8 mouse cellular contexts compared by ENCODE assay signal in genomic region chr13:23464224-23464637, GRCm38 (mm10). TPM values are rescaled to one million over a fixed set of nuclear protein-coding genes. Genes with fewer than 3 reads are reported as not detected.
A peak's percentile ranks its signal among the peaks of the same experiment; 100 is the strongest.
DNase-seq lines count a peak whose midpoint lies in the region; ATAC-seq and TF ChIP-seq lines count a peak whose summit lies in the region.

No protein-coding gene starts in this region.

- TF ChIP-seq POLR2A in bone marrow, adult 2 months (IDR thresholded peaks at IDR 0.05; ENCODE audit: borderline replicate concordance, control insufficient read depth, low read depth, low read length), result peak; percentile 38; the same call in 1 of the 2 replicates
- TF ChIP-seq POLR2A in embryonic fibroblast, embryonic 13.5 days (IDR thresholded peaks at IDR 0.05; ENCODE audit: low read depth, low read length), result no peak
- TF ChIP-seq POLR2A in liver, adult 2 months (IDR thresholded peaks at IDR 0.05; ENCODE audit: extremely low read depth, insufficient read depth, low read length), result no peak

- no peak overlapping the region for H3K27ac ChIP-seq in bone marrow, adult 2 months (ENCODE audit: control insufficient read depth, insufficient read depth, low read depth, low read length, poor library complexity)
- H3K27ac ChIP-seq in embryonic fibroblast, embryonic 13.5 days (ENCODE audit: insufficient read depth, low read length), result no peak overlapping the region
- no peak overlapping the region for H3K27ac ChIP-seq in hindbrain, embryonic 11.5 days (ENCODE audit: low read depth, low read length)
- H3K27ac ChIP-seq in liver, adult 2 months (replicated peaks; ENCODE audit: insufficient read depth, low read depth, low read length), result no peak overlapping the region
- H3K27ac ChIP-seq in midbrain, postnatal 0 days (ENCODE audit: low read depth, low read length), result no peak overlapping the region

- no peak for TF ChIP-seq CTCF in bone marrow, adult 2 months (IDR thresholded peaks at IDR 0.05; ENCODE audit: control insufficient read depth, insufficient read depth, low read length)
- TF ChIP-seq CTCF in embryonic fibroblast, embryonic 13.5 days (IDR thresholded peaks at IDR 0.05; ENCODE audit: borderline replicate concordance, insufficient read depth, low read length), result no peak
- no peak for TF ChIP-seq CTCF in liver, adult 2 months (IDR thresholded peaks at IDR 0.05; ENCODE audit: low read depth, low read length)
- TF ChIP-seq CTCF in midbrain, postnatal 0 days (IDR thresholded peaks at IDR 0.05), result no peak

- intact Hi-C loops in left cerebral cortex, postnatal 14 days (cut with DNase I), result loop anchor here (2.0 kb wide), 1 partner anchor 37 kb away; no protein-coding TSS in a partner anchor

- H3K4me1 ChIP-seq in bone marrow, adult 2 months (ENCODE audit: control insufficient read depth, insufficient read depth, low read length), result no peaks in the 10 kb centered on the region; the same call in 1 of the 2 replicates
- peaks cover 2% of the 10 kb centered on the region; the same call in 1 of the 2 replicates for H3K4me1 ChIP-seq in embryonic fibroblast, embryonic 13.5 days (ENCODE audit: control insufficient read depth, insufficient read depth, low read length)
- H3K4me1 ChIP-seq in hindbrain, embryonic 11.5 days (replicated peaks; ENCODE audit: control insufficient read depth, insufficient read depth, low read length), result peaks cover 5% of the 10 kb centered on the region; the same call in 1 of the 2 replicates
- H3K4me1 ChIP-seq in liver, adult 2 months (ENCODE audit: control insufficient read depth, insufficient read depth, low read length), result peaks cover 13% of the 10 kb centered on the region
- peaks cover 3% of the 10 kb centered on the region; the same call in 1 of the 2 replicates for H3K4me1 ChIP-seq in midbrain, postnatal 0 days (ENCODE audit: insufficient read depth, low read length)

- H3K4me3 ChIP-seq in bone marrow, adult 2 months (replicated peaks; ENCODE audit: control insufficient read depth, low read depth, low read length), result peak overlapping the region; percentile 74
- peak overlapping the region; percentile 74 for H3K4me3 ChIP-seq in embryonic fibroblast, embryonic 13.5 days (ENCODE audit: insufficient read depth, low read length)
- peak overlapping the region; percentile 54 for H3K4me3 ChIP-seq in hindbrain, embryonic 11.5 days (ENCODE audit: low read depth, low read length)
- peak overlapping the region; percentile 19 for H3K4me3 ChIP-seq in liver, adult 2 months (ENCODE audit: insufficient read depth, low read depth, low read length)
- peak overlapping the region; percentile 56 for H3K4me3 ChIP-seq in midbrain, postnatal 0 days (ENCODE audit: low read depth, low read length)

- H3K79me2 ChIP-seq in liver, adult 2 months (ENCODE audit: control insufficient read depth, insufficient read depth, low read length), result no peaks in the 10 kb centered on the region

- peak overlapping the region; percentile 44 for H3K9ac ChIP-seq in hindbrain, embryonic 11.5 days (ENCODE audit: low read depth, low read length)
- peak overlapping the region; percentile 30; the same call in 1 of the 2 replicates for H3K9ac ChIP-seq in liver, adult 2 months (ENCODE audit: low read depth, low read length)
- H3K9ac ChIP-seq in midbrain, postnatal 0 days (replicated peaks; ENCODE audit: low read length, poor library complexity, severe bottlenecking), result peak overlapping the region; percentile 56

- no peaks in the 10 kb centered on the region for H3K36me3 ChIP-seq in hindbrain, embryonic 11.5 days (ENCODE audit: control insufficient read depth, insufficient read depth, low read length)
- no peaks in the 10 kb centered on the region for H3K36me3 ChIP-seq in liver, adult 2 months (ENCODE audit: control insufficient read depth, insufficient read depth, low read length)
- H3K36me3 ChIP-seq in midbrain, postnatal 0 days (ENCODE audit: insufficient read depth, low read length), result no peaks in the 10 kb centered on the region

- peaks cover 3% of the 10 kb centered on the region for H3K27me3 ChIP-seq in hindbrain, embryonic 11.5 days (ENCODE audit: control insufficient read depth, insufficient read depth, low read length)
- no peaks in the 10 kb centered on the region for H3K27me3 ChIP-seq in liver, adult 2 months (ENCODE audit: control insufficient read depth, insufficient read depth, low read length)
- no peaks in the 10 kb centered on the region for H3K27me3 ChIP-seq in midbrain, postnatal 0 days (ENCODE audit: insufficient read depth, low read length)

- peak; percentile 25 to 45 for DNase-seq in left cerebral cortex, adult 18-20 months (ENCODE audit: low spot score in 2 of 2)
- DNase-seq in left cerebral cortex, postnatal 14 days (ENCODE audit: low spot score in 2 of 2), result no peak
- peak; percentile 65 for DNase-seq in hindbrain, embryonic 11.5 days (ENCODE audit: low spot score)
- DNase-seq in liver, adult 2 months (ENCODE audit: extremely low read depth, low read depth, low spot score), result no peak
- peak; percentile 40 for DNase-seq in midbrain, postnatal 0 days (ENCODE audit: low spot score)
- DNase-seq in thymus, postnatal 14 days, result peak; percentile 37

- peak overlapping the region; percentile 63 for H3K4me2 ChIP-seq in hindbrain, embryonic 11.5 days (replicated peaks; ENCODE audit: low read depth, low read length)
- peak overlapping the region; percentile 81 for H3K4me2 ChIP-seq in midbrain, postnatal 0 days (ENCODE audit: low read depth, low read length, poor library complexity, severe bottlenecking)

- 1% methylated on average over 29 of the region's 29 CpGs for WGBS in bone marrow, adult 2 months
- under 1% methylated on average over 29 of the region's 29 CpGs for WGBS in hindbrain, embryonic 11.5 days
- 1% methylated on average over 29 of the region's 29 CpGs for WGBS in liver, adult 2 months
- WGBS in midbrain, postnatal 0 days, result 1% methylated on average over 29 of the region's 29 CpGs

- no peaks in the 10 kb centered on the region for H3K9me3 ChIP-seq in hindbrain, embryonic 11.5 days (ENCODE audit: control insufficient read depth, low read length)
- no peaks in the 10 kb centered on the region for H3K9me3 ChIP-seq in midbrain, postnatal 0 days (ENCODE audit: low read length)

- ATAC-seq in hindbrain, embryonic 11.5 days (ENCODE audit: low FRiP score), result peak; percentile 68
- no peak for ATAC-seq in midbrain, postnatal 0 days (ENCODE audit: low FRiP score)

RNA-seq across cellular contexts. Expression of gene Btn1a1, which starts 1.5 kb away (rescaled TPM):
- total RNA-seq in left cerebral cortex, adult 18-20 months (2021), result not detected
- total RNA-seq in left cerebral cortex, postnatal 14 days (2021), result not detected
- polyA plus RNA-seq in bone marrow, adult 2 months (2011; ENCODE audit: insufficient read depth, insufficient read length, low replicate concordance, missing spikeins), result 0.87 and 3.1 TPM in 2 replicates
- polyA plus RNA-seq in embryonic fibroblast, embryonic 13.5 days (2011; ENCODE audit: insufficient read length, low read depth, missing spikeins), result not detected in 2 replicates
- not detected in 2 replicates for polyA plus RNA-seq in hindbrain, embryonic 11.5 days (2014; fragmentation: Nextera tagmentation; extraction: Ambion mirVana)
- total RNA-seq in liver, adult 2 months (2014; rRNA removed), result not detected in 2 replicates
- polyA plus RNA-seq in liver, adult 2 months (2012; rRNA removed), result not detected in 2 replicates
- 0.05 TPM in 1 of 2 replicates, not detected in the other for total RNA-seq in midbrain, postnatal 0 days (2014; rRNA removed)
- 0.04 and 0.07 TPM in 2 replicates for polyA plus RNA-seq in midbrain, postnatal 0 days (2015; fragmentation: Nextera tagmentation; extraction: Ambion mirVana)

RNA-seq across cellular contexts. Expression of gene Btn2a2, which starts 24.4 kb away (rescaled TPM):
- 1 to 10 TPM; 1.3 to 1.9 TPM for total RNA-seq in left cerebral cortex, adult 18-20 months (2021)
- total RNA-seq in left cerebral cortex, postnatal 14 days (2021), result 1 to 10 TPM in 1 of 2 experiments, under 1 TPM in 1; 0.82 to 1.3 TPM
- polyA plus RNA-seq in bone marrow, adult 2 months (2011; ENCODE audit: insufficient read depth, insufficient read length, low replicate concordance, missing spikeins), result 0.47 TPM in 1 of 2 replicates, not detected in the other
- polyA plus RNA-seq in embryonic fibroblast, embryonic 13.5 days (2011; ENCODE audit: insufficient read length, low read depth, missing spikeins), result not detected in 2 replicates
- polyA plus RNA-seq in hindbrain, embryonic 11.5 days (2014; fragmentation: Nextera tagmentation; extraction: Ambion mirVana), result 0.15 and 0.18 TPM in 2 replicates
- total RNA-seq in liver, adult 2 months (2014; rRNA removed), result not detected in 2 replicates
- polyA plus RNA-seq in liver, adult 2 months (2012; rRNA removed), result not detected in 2 replicates
- total RNA-seq in midbrain, postnatal 0 days (2014; rRNA removed), result 0.16 TPM in 1 of 2 replicates, not detected in the other
- polyA plus RNA-seq in midbrain, postnatal 0 days (2015; fragmentation: Nextera tagmentation; extraction: Ambion mirVana), result not detected in 2 replicates

RNA-seq across cellular contexts. Expression of gene Abt1, which starts 40.6 kb away (rescaled TPM):
- 1 to 10 TPM; 9.0 to 9.5 TPM for total RNA-seq in left cerebral cortex, adult 18-20 months (2021)
- 1 to 10 TPM; 6.9 to 7.1 TPM for total RNA-seq in left cerebral cortex, postnatal 14 days (2021)
- 8.5 and 10.4 TPM in 2 replicates for polyA plus RNA-seq in bone marrow, adult 2 months (2011; ENCODE audit: insufficient read depth, insufficient read length, low replicate concordance, missing spikeins)
- polyA plus RNA-seq in embryonic fibroblast, embryonic 13.5 days (2011; ENCODE audit: insufficient read length, low read depth, missing spikeins), result 4.2 and 4.7 TPM in 2 replicates
- polyA plus RNA-seq in hindbrain, embryonic 11.5 days (2014; fragmentation: Nextera tagmentation; extraction: Ambion mirVana), result 12.1 and 13.4 TPM in 2 replicates
- 3.5 and 3.7 TPM in 2 replicates for total RNA-seq in liver, adult 2 months (2014; rRNA removed)
- 2.1 TPM in 2 replicates for polyA plus RNA-seq in liver, adult 2 months (2012; rRNA removed)
- total RNA-seq in midbrain, postnatal 0 days (2014; rRNA removed), result 4.9 and 7.3 TPM in 2 replicates
- 5.2 and 6.0 TPM in 2 replicates for polyA plus RNA-seq in midbrain, postnatal 0 days (2015; fragmentation: Nextera tagmentation; extraction: Ambion mirVana)

Comparison
In these comparisons a context has a peak if more than half of its experiments do, and no peak if none do; other contexts are left out.
1. DNase-seq: peak in left cerebral cortex, adult 18-20 months (2 of 2), hindbrain, embryonic 11.5 days (single experiment), midbrain, postnatal 0 days (single experiment) and thymus, postnatal 14 days (single experiment); none in left cerebral cortex, postnatal 14 days (0 of 2) and liver, adult 2 months (single experiment).
2. H3K4me3 ChIP-seq: peak in every context shown above with its lines; median percentile 74 in bone marrow, adult 2 months; 74 in embryonic fibroblast, embryonic 13.5 days; 56 in midbrain, postnatal 0 days; 54 in hindbrain, embryonic 11.5 days; 19 in liver, adult 2 months.
3. Peak in every context shown above with its lines, with median percentiles within 50 percentile points of each other: H3K9ac ChIP-seq.